Mouse (Mus musculus) lung, postnatal 25 days (tissue): ENCODE results near the gene Igfbp2.

Experiments
- DNase-seq: peaks from one replicate; pipeline ENCODE4 v3.0.0; 2022; ENCODE audit warnings: low spot score

Gene Igfbp2

GRCm38 (mm10) chr1:72855729-72856128 is 31.4 kb downstream of the Igfbp2 start:
- DNase-seq: no peak

- DNase-seq: no peak
These were observed 32.1 kb downstream of the Igfbp2 start for GRCm38 (mm10) chr1:72856209-72856909.

DNA sequence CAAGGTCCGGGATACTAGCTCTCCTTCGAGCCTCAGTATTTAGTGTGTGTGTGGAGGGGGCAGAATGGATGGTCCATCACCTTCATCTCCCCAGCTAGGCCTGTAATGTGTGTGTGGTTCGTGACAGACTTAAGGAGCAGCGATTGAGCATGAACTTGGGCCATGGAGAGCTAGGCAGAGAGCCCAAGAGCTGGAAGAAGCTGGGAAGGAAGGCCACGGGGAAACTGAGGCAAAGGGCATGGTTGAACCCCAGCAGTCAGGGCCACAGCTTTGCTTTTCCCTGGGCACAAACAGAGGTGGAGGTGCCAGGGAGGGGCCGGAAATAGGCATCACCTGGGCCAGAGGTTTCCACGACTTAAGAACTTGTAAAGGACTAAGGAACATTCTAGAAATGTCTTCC is 32.8 kb downstream of the Igfbp2 start:
- DNase-seq: no peak

DNA sequence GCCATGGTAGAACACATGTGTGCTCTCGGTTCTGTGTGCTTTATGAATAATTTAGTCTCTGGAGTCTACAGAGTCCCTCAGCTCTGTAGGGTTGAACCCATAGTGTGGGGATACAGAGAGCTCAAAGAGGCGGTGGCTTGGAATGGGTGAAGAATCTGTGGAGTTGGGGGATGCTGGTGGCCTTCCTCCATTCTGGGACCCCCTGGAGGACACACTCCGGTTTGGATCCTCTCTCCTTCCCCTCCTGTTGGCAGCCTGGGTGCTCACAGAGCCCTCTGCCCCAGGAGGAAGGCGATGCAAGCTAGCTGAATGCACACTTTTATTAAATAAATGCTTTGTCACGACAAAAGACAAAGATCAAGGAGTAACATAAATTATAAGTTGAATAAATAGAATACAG is 33.3 kb downstream of the Igfbp2 start:
- no peak for DNase-seq

DNA sequence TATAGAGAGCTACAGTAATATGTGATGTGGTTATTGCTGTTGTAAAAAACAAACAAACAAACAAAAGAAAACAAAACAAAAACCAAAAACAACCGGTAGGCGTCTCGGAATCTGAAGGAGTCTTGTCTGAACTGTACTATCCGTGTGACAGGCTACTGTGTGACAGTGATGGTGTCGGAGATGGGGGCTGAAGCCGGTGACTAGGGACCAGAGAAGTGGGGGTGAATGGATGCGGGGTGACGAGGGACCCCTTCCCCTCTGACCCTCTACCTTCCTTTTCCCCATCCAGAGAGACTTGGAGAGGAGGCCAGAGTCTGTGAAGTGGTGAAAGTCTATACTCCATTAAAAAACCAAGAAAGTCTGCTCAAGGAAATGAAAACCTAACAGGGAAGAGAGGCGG is 34.0 kb downstream of the Igfbp2 start:
- no peak for DNase-seq

- no peak for DNase-seq
These were observed 34.6 kb downstream of the Igfbp2 start for GRCm38 (mm10) chr1:72858874-72859273.

DNA sequence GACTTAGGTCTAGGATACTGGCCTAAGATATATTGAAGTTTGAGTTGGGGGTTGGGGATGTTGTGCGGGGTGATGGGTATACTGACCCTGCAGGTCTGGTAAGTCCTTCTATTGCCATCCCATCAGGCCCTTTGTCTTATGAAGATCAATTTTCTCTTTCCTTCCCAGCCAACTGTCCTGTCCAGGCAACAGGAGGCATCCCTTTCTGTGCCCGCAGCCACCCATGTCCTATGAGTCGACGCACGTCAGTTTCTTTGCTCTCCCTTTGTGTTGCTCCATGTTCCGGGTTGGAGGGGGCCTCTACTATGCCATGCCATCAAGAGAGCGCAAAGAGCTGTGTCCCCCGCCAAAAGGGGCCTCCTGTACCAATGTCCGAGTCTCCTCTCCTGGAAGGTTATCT is 35.7 kb downstream of the Igfbp2 start:
- DNase-seq: no peak

DNA sequence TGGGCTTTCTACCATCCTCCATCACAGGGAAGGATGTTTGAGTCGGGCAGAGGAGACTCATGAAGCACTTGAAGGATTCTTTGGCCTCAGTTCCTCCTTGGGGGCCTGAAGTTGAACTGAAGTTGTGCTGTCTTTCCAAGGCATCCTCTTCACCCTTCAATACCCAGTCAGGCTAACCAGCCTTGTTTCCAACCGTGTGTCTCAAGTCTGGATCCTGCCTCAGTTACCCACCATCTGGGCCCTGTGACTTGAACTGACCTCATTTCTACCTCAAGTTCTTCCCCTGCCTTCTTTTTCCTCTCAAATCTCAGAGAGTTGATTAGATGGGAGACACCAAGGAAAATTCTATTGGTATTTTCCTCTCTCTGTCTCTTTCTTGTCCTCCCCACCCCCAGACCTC is 36.2 kb downstream of the Igfbp2 start:
- no peak for DNase-seq

GRCm38 (mm10) chr1:72861702-72862101 is 37.4 kb downstream of the Igfbp2 start:
- no peak for DNase-seq

GRCm38 (mm10) chr1:72862248-72862647 is 37.9 kb downstream of the Igfbp2 start:
- no peak for DNase-seq

DNA sequence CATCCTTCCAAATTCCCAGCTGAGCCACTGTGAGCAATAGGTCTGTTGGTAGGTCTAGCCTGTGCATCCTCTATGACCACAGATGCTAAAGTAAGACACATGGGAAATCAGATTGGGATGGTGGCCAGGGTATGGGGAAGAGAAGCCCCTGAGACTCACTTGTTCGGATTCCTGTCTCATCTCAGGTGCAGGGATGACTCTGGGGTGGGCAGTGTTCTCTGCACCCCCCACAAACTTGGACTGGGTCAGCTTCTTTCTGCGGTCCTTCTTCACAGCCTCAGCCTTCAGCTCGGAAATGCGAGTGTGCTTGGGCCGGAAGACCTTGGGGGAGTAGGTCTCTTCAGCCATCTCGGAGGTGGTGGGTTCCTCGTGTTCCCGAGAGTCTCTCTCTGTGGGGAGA is 39.4 kb downstream of the Igfbp2 start:
- no peak for DNase-seq

DNA sequence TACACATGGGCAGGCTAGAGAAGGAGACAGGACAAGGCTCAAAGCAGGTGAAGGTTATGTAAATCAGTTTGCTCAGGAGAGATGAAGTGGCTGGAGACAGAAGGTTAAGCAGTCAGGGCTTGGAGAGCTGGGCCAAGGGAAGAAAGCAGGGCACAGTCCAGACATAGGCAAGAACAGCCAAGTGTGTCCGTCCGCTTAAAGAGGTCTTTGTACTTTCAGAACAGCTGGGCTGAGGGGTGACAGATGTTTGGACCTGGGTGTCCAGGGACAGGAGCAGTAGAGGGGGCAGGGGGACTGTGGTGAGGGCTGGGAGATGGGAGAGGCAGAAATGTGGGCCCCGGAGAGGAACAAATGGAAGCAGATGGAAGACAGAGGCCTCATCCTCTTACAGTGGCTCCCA is 40.0 kb downstream of the Igfbp2 start:
- no peak for DNase-seq

DNA sequence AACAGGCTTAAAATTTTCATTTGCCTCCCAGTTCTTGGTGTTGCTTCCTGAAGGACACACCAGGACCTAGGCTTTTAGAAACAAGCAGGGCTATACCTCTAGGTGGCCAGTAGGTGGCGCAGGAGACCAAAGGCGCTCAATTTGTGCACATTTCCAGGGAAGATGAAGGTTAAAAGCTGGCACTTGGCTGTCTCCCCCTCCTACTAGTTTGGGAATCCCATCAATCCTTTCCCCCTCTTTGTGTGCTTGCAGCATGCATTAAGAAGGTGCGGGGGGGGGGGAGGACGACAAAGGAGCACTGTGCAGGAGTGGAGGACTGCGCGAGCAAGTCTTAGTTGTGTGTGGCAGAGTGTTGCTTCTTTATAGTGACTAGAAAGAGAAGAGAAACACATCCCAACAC is 41.6 kb downstream of the Igfbp2 start:
- peak; percentile 58 for DNase-seq

- DNase-seq: no peak
These were observed 42.1 kb downstream of the Igfbp2 start for GRCm38 (mm10) chr1:72866417-72866816.

DNA sequence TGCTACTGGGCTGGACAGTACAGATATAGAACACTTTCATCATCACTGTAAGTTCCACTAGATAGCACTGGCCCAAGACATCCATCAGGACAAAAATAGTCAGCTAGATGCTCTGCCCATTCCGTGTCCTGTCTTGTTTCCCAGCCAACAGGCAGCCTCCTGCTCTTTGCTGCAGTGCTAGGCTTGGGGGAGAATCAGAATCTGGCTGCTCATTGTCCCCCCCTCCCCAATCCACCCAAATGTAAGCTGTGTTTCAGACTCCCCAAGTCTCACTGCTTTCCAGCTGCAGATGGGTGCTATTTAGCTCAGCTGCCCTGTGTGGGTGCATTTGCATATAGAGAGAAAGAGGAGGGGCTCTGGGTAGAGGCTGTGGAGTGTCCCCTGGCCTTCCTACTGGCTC is 43.0 kb downstream of the Igfbp2 start:
- no peak for DNase-seq

DNA sequence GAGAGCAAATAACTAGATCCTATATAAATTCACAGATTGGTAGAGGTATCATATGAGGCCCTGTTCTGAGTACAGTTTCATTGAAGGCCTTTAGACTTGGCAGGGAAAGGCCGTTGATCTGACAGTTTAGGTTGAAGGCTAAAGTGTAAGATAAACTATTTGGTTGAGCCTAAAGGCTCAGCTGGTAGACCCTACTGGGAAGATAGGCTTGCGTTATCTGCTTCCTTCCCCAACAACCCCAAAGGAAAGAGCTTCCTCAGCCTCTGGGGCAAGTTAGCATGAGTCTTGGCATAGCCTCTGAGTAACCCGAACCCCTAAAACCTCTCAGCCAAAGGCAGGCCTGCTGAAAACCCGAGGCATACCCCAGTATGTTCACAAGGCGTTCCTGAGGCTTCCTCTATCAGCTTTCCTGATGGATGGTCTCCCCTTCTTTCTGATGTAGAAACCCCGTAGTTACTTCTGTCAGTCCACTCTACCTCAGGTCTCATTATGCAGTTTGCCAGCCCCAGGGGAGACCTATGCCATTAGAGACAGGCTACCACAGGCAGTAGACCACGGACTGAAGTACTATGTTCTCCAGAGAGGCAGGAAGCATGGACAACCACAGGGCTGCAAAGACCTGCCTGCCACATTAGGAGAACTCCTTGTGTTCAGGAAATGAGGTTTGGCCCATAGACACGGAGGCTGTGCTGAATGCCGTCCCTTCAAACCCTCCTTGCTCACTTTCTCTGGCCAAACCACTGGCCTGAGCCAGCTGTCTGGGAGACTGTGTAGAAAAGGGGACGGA is 44.3 kb downstream of the Igfbp2 start:
- DNase-seq: no peak

DNA sequence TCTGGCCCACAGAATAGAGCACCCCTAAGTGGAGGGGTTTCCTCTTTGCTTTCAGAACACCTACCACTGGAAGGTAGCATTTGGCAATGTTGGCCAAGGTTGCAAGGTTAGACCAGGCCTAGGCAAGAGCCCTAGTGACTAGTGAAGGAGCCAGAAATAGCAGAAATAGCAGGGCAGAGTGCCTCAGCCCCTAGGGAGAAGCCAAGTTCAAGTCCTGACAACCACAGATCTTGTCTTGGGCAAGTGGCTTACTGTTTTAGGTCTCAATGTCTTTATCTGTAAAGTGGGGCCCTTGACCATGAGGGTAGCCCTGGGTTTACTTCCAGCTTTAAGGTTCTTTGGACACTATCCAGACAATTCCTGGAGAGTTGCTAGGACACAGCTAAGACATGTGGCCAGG is 45.0 kb downstream of the Igfbp2 start:
- DNase-seq: no peak

- DNase-seq: peak; percentile 75
These were observed 45.6 kb downstream of the Igfbp2 start for GRCm38 (mm10) chr1:72869681-72870614.

- DNase-seq: peak; percentile 89
These were observed 46.5 kb downstream of the Igfbp2 start for GRCm38 (mm10) chr1:72870615-72871336.

GRCm38 (mm10) chr1:72871337-72871696 is 47.0 kb downstream of the Igfbp2 start:
- no peak for DNase-seq

DNA sequence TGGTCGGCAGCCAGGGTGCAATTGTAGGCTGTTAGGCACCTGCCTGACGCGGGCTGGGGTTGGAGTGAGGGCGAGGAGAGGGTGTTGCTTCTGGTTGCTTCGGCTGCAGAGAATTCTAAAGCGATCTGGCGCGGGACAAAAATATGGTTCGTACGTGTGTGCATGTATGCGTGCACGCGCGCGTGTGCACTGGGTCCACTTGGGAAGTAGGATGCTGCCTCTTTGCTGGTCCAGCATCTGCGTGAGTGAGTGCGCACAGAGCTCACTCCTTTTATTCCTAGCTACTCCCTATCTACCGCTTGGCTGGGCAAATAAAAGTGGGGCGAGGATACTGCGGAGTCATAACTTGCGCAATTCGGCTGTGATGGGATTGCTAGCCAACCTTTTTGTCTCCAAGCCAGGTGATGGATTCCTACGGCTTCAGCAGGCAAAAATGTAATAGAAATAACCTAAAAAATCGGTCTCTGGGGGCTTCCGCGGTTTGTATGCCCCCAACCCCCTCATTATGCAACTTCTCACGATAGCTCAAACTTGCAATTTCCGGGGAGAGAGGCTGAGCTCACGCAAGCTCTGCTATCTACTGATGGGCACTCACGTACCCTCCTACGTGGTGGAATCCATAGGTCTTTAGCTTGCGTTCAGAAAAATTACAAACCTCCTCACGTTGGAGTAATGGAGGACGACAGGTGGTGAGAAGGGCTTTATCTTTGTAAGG is 47.6 kb downstream of the Igfbp2 start:
- DNase-seq: no peak
